Mouse (Mus musculus): ENCODE results near the gene Rtf2.

- TF ChIP-seq POLR2A (IDR thresholded peaks at IDR 0.05; ENCODE audit: insufficient read length, low read depth) (no peak), TCF12 (IDR thresholded peaks at IDR 0.05; ENCODE audit: insufficient read depth, poor library complexity, severe bottlenecking) (no peak), MAX (IDR thresholded peaks at IDR 0.05; ENCODE audit: low read depth) (no peak), MYOG (IDR thresholded peaks at IDR 0.05; ENCODE audit: control insufficient read depth in 1 of 3, insufficient read depth in 1 of 3, insufficient read length in 2 of 3, low read depth in 2 of 3) (no peak)
These were observed 60.5 kb downstream of the Rtf2 start for GRCm38 (mm10) chr2:172500752-172501316.

Measured in myocyte (in vitro differentiated cells).